Mouse (Mus musculus) hindbrain, postnatal 0 days (tissue): Measurements from ENCODE around the gene Atxn1l. TPM values are rescaled to one million over a fixed set of nuclear protein-coding genes. Genes with fewer than 3 reads are reported as not detected.

Experiments
- ATAC-seq: fragments of 200-750 bp; cut with Nextera tagmentation; 2 replicates; pipeline ENCODE4 v1.8.0; 2017; ENCODE audit warnings: mild to moderate bottlenecking, moderate TSS enrichment, moderate library complexity
- DNase-seq: peaks from one replicate; pipeline ENCODE4 v3.0.0-alpha.2; 2015; ENCODE audit warnings: low spot score
- H3K27ac ChIP-seq: fragments of 300-500 bp; sonication (generic); 2 replicates; pipeline ENCODE4 v1.5.1; 2014; ENCODE audit warnings: mild to moderate bottlenecking
- H3K27me3 ChIP-seq: fragments of 300-500 bp; sonication (generic); 2 replicates; pipeline ENCODE4 v1.6.1; 2014; ENCODE audit warnings: low read length, mixed read lengths; ENCODE audit not compliant: insufficient read depth
- H3K36me3 ChIP-seq: fragments of 300-500 bp; sonication (generic); 2 replicates; pipeline ENCODE4 v1.6.1; 2014; ENCODE audit warnings: low read length, mixed read lengths; ENCODE audit not compliant: insufficient read depth
- H3K4me1 ChIP-seq: fragments of 300-500 bp; sonication (generic); 2 replicates; pipeline ENCODE4 v1.6.1; 2014; ENCODE audit warnings: antibody characterized with exemption, low read length, mixed read lengths; ENCODE audit not compliant: insufficient read depth
- H3K4me2 ChIP-seq: fragments of 300-500 bp; sonication (generic); 2 replicates; pipeline ENCODE4 v1.6.1; 2014; ENCODE audit warnings: low read depth, mild to moderate bottlenecking, low read length, moderate library complexity, mixed read lengths
- H3K4me3 ChIP-seq: fragments of 300-500 bp; sonication (generic); 2 replicates; pipeline ENCODE4 v1.5.1; 2014; ENCODE audit warnings: low read length
- H3K9ac ChIP-seq: fragments of 300-500 bp; sonication (generic); replicated peaks from 2 replicates; pipeline ENCODE4 v1.6.1; 2014; ENCODE audit warnings: mild to moderate bottlenecking, low read length, moderate library complexity, mixed read lengths
- H3K9me3 ChIP-seq: fragments of 300-500 bp; sonication (generic); 2 replicates; pipeline ENCODE4 v1.6.1; 2016; ENCODE audit warnings: low read length, mixed read lengths
- CTCF ChIP-seq: IDR thresholded peaks from 2 replicates; pipeline ENCODE4 v1.5.1; 2016; ENCODE audit warnings: antibody characterized with exemption, control low read depth, low read depth
- WGBS: fragments of 180-500 bp; shearing (Covaris S2); extraction: QIAGEN DNeasy Blood & Tissue Kit; methylation state at CpG from one replicate; pipeline ENCODE4 v1.1.7; 2014; 5-methylcytosine and 5-hydroxymethylcytosine counted together
- polyA plus RNA-seq: library from polyadenylated mRNA; unstranded; fragments of >200 nt; fragmentation: Nextera tagmentation; extraction: Ambion mirVana; gene quantifications from 2 replicates; pipeline ENCODE4 v1.2.1, GENCODE M21; 2015
- total RNA-seq: library from RNA; depleted of rRNA; stranded (reverse); fragments of >200 nt; gene quantifications from 2 replicates; pipeline ENCODE4 v1.2.3, GENCODE M21; 2014; rRNA removed

Gene Atxn1l
- total and polyA plus RNA-seq, 2 experiments from 2014 or later: 2.7 to 22.4 TPM

- ATAC-seq: no peak
- Histone ChIP-seq H3K4me3 (no peak overlapping the region), H3K9me3 (no peaks in the 10 kb centered on the region), H3K27ac (no peak overlapping the region), H3K36me3 (peaks cover 45% of the 10 kb centered on the region), H3K9ac (no peak overlapping the region), H3K27me3 (no peaks in the 10 kb centered on the region), H3K4me2 (no peak overlapping the region), H3K4me1 (no peaks in the 10 kb centered on the region)
- DNase-seq: no peak
- no peak for TF ChIP-seq CTCF
- 83% methylated on average over 3 of the region's 3 CpGs for WGBS
Measured at GRCm38 (mm10) chr8:109681535-109681934, 56.0 kb downstream of the Atxn1l start.

Other genes with a start within 250 kb of the Atxn1l start
- gene Pmfbp1, start 243.7 kb downstream of the Atxn1l start, total RNA-seq: 2.0 and 2.9 TPM in 2 replicates
- 1.2 and 1.3 TPM in 2 replicates for gene Pmfbp1, start 243.7 kb downstream of the Atxn1l start, polyA plus RNA-seq
- gene Dhx38, start 171.9 kb downstream of the Atxn1l start, total RNA-seq: 20.5 and 24.2 TPM in 2 replicates
- gene Dhx38, start 171.9 kb downstream of the Atxn1l start, polyA plus RNA-seq: 11.9 and 13.7 TPM in 2 replicates
- 11.5 and 14.0 TPM in 2 replicates for gene Txnl4b, start 171.8 kb downstream of the Atxn1l start, total RNA-seq
- gene Txnl4b, start 171.8 kb downstream of the Atxn1l start, polyA plus RNA-seq: 32.9 and 35.5 TPM in 2 replicates
- 4.1 TPM in 1 of 2 replicates, not detected in the other for gene Hp, start 158.6 kb downstream of the Atxn1l start, total RNA-seq
- 0.26 and 0.41 TPM in 2 replicates for gene Hp, start 158.6 kb downstream of the Atxn1l start, polyA plus RNA-seq
- 25.9 and 48.2 TPM in 2 replicates for gene Dhodh, start 129.1 kb downstream of the Atxn1l start, total RNA-seq
- 22.3 and 26.8 TPM in 2 replicates for gene Dhodh, start 129.1 kb downstream of the Atxn1l start, polyA plus RNA-seq
- 0.16 TPM in 1 of 2 replicates, not detected in the other for gene Pkd1l3, start 123.2 kb downstream of the Atxn1l start, total RNA-seq
- 0.05 and 0.28 TPM in 2 replicates for gene Pkd1l3, start 123.2 kb downstream of the Atxn1l start, polyA plus RNA-seq
- 88.8 and 98.4 TPM in 2 replicates for gene Ist1, start 44.5 kb downstream of the Atxn1l start, total RNA-seq
- gene Ist1, start 44.5 kb downstream of the Atxn1l start, polyA plus RNA-seq: 99.4 and 103 TPM in 2 replicates
- 52.5 and 56.2 TPM in 2 replicates for gene Zfp821, start 32.2 kb downstream of the Atxn1l start, total RNA-seq
- 45.2 and 50.3 TPM in 2 replicates for gene Zfp821, start 32.2 kb downstream of the Atxn1l start, polyA plus RNA-seq
- 64.7 and 67.9 TPM in 2 replicates for gene Ap1g1, start 40.8 kb upstream of the Atxn1l start, total RNA-seq
- gene Ap1g1, start 40.8 kb upstream of the Atxn1l start, polyA plus RNA-seq: 31.3 and 34.0 TPM in 2 replicates
- gene Phlpp2, start 130.8 kb upstream of the Atxn1l start, total RNA-seq: 10.4 and 11.2 TPM in 2 replicates
- 3.8 and 4.3 TPM in 2 replicates for gene Phlpp2, start 130.8 kb upstream of the Atxn1l start, polyA plus RNA-seq
- gene Marveld3, start 224.5 kb upstream of the Atxn1l start, total RNA-seq: 0.42 and 1.2 TPM in 2 replicates
- 1.3 and 1.4 TPM in 2 replicates for gene Marveld3, start 224.5 kb upstream of the Atxn1l start, polyA plus RNA-seq